Mouse (Mus musculus) ES-Bruce4 (cell line): Measurements from ENCODE around the gene Tha1. TPM values are rescaled to one million over a fixed set of nuclear protein-coding genes. Genes with fewer than 3 reads are reported as not detected.

ENCODE experiments used
- H3K27ac ChIP-seq: 2 replicates; pipeline ENCODE4 v1.5.1; 2012; ENCODE audit warnings: low read length, inconsistent platforms; ENCODE audit not compliant: insufficient read depth
- H3K27me3 ChIP-seq: 2 replicates; pipeline ENCODE4 v1.6.1; 2012; ENCODE audit warnings: mild to moderate bottlenecking, low read length, inconsistent platforms; ENCODE audit not compliant: control insufficient read depth, poor library complexity, insufficient read depth, severe bottlenecking
- H3K36me3 ChIP-seq: 2 replicates; pipeline ENCODE4 v1.6.1; 2012; ENCODE audit warnings: inconsistent platforms, mild to moderate bottlenecking, low read length, moderate library complexity; ENCODE audit not compliant: control insufficient read depth, poor library complexity, insufficient read depth, severe bottlenecking
- H3K4me1 ChIP-seq: one replicate; pipeline ENCODE4 v1.8.1; 2011; ENCODE audit warnings: low read length; ENCODE audit not compliant: control insufficient read depth, insufficient read depth
- H3K4me3 ChIP-seq: 2 replicates; pipeline ENCODE4 v1.5.1; 2011; ENCODE audit warnings: low read depth, mild to moderate bottlenecking, low read length
- H3K9ac ChIP-seq: 2 replicates; pipeline ENCODE4 v1.6.1; 2012; ENCODE audit warnings: low read depth, mild to moderate bottlenecking, inconsistent platforms; ENCODE audit not compliant: poor library complexity, severe bottlenecking
- H3K9me3 ChIP-seq: replicated peaks from 2 replicates; pipeline ENCODE4 v1.6.1; 2012; ENCODE audit warnings: mild to moderate bottlenecking, low read length, inconsistent platforms; ENCODE audit not compliant: control insufficient read depth, poor library complexity, insufficient read depth, severe bottlenecking
- CTCF ChIP-seq: IDR thresholded peaks from one replicate; pipeline ENCODE4 v1.8.1; 2011; ENCODE audit warnings: low read depth, low read length
- EP300 ChIP-seq: IDR thresholded peaks from 2 replicates; pipeline ENCODE4 v1.6.1; 2011; ENCODE audit warnings: low read depth, low read length; ENCODE audit not compliant: insufficient read depth
- POLR2A ChIP-seq: IDR thresholded peaks from one replicate; pipeline ENCODE4 v1.8.1; 2011; ENCODE audit warnings: low read length; ENCODE audit not compliant: insufficient read depth
- polyA plus RNA-seq: library from polyadenylated mRNA; stranded (reverse); fragments of >200 nt; gene quantifications from 2 replicates; pipeline ENCODE4 v1.2.4, GENCODE M21; 2011; ENCODE audit warnings: low read depth; ENCODE audit not compliant: missing spikeins, insufficient read depth, insufficient read length

Tha1 gene
- 0.52 and 1.1 TPM in 2 replicates for polyA plus RNA-seq

GRCm38 (mm10) chr11:117872861-117873608, at the start of gene Tha1:
Tha1 (minus strand) TSS chr11:117873481.
- Histone ChIP-seq H3K27me3 (no peaks in the 10 kb centered on the region), H3K9me3 (no peaks in the 10 kb centered on the region), H3K4me3 (peak within 1 kb of the TSS; percentile 80), H3K4me1 (peaks cover 8% of the 10 kb centered on the region), H3K36me3 (no peaks in the 10 kb centered on the region), H3K9ac (peak within 1 kb of the TSS; percentile 52), H3K27ac (no peak within 1 kb of the TSS)
- TF ChIP-seq CTCF, result no peak
- no peak for TF ChIP-seq POLR2A
- TF ChIP-seq EP300, result no peak

DNA sequence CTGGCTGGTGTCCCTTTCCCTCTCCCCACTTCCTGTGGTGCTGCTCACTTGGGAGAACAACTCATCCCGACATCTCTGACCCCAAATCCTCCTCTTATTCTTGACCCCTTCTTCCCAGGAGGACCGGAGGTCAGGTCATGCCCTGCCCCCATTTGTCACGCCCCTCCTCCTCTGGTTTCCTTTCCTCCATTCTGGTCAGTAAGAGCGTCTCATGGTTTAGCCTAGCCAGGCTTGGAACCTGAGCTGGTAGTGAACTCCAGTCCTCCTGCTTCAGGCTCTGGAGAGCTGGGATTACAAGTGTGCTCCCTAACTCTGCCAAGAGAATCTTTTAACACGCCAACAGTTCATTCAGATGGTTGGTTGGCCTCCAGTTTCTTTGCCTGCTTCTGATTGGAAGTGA, 45.9 kb upstream of the Tha1 start:
- TF ChIP-seq POLR2A (no peak), EP300 (no peak), CTCF (no peak)
- H3K36me3 ChIP-seq, result no peaks in the 10 kb centered on the region
- no peak overlapping the region for H3K4me3 ChIP-seq
- no peak overlapping the region for H3K27ac ChIP-seq
- no peaks in the 10 kb centered on the region for H3K27me3 ChIP-seq
- peaks cover 6% of the 10 kb centered on the region for H3K4me1 ChIP-seq
- H3K9ac ChIP-seq, result no peak overlapping the region
- 0 out of 2 replicates have a peak, but pooled peaks cover 3% of the 10 kb centered on the region for H3K9me3 ChIP-seq

- TF ChIP-seq EP300, result no peak
- TF ChIP-seq POLR2A, result no peak
- no peak for TF ChIP-seq CTCF
- 0 out of 2 replicates have a peak, but pooled peaks cover 3% of the 10 kb centered on the region for H3K9me3 ChIP-seq
- H3K4me3 ChIP-seq, result no peak overlapping the region
- no peaks in the 10 kb centered on the region for H3K36me3 ChIP-seq
- H3K9ac ChIP-seq, result no peak overlapping the region
- no peak overlapping the region for H3K27ac ChIP-seq
- H3K4me1 ChIP-seq, result peaks cover 6% of the 10 kb centered on the region
- no peaks in the 10 kb centered on the region for H3K27me3 ChIP-seq
These were observed 45.3 kb upstream of the Tha1 start for GRCm38 (mm10) chr11:117918541-117918940.

DNA sequence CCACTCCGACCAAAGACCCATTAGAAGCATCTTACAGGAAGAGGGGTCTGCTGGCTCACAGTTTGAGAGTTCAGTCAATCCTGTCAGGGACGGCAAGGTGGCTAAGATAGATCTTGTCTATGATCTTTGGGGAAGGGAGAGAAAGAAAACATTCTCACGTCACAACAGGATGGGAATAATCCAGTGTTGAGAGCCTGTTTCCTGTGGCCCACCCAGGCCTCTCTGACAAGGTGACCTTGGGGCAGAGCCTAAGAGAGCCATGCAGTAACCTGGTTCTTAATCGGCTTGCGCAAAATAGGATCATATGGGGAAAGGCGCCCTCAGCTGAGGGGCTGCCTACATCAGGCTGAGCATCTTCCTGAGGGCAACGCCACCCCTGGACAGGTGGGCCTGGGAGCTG, 42.6 kb upstream of the Tha1 start:
- Histone ChIP-seq H3K4me3 (no peak overlapping the region), H3K27me3 (no peaks in the 10 kb centered on the region), H3K9ac (no peak overlapping the region), H3K4me1 (peaks cover 6% of the 10 kb centered on the region), H3K36me3 (no peaks in the 10 kb centered on the region), H3K9me3 (0 out of 2 replicates have a peak, but pooled peaks cover 3% of the 10 kb centered on the region), H3K27ac (no peak overlapping the region)
- no peak for TF ChIP-seq POLR2A
- TF ChIP-seq CTCF, result no peak
- no peak for TF ChIP-seq EP300

- Histone ChIP-seq H3K4me1 (peaks cover 6% of the 10 kb centered on the region), H3K36me3 (no peaks in the 10 kb centered on the region), H3K27ac (no peak overlapping the region), H3K9me3 (0 out of 2 replicates have a peak, but pooled peaks cover 3% of the 10 kb centered on the region), H3K9ac (no peak overlapping the region), H3K4me3 (no peak overlapping the region), H3K27me3 (no peaks in the 10 kb centered on the region)
- TF ChIP-seq POLR2A (no peak), CTCF (peak; percentile 43), EP300 (no peak)
These were observed 42.1 kb upstream of the Tha1 start for GRCm38 (mm10) chr11:117915341-117915740.

DNA sequence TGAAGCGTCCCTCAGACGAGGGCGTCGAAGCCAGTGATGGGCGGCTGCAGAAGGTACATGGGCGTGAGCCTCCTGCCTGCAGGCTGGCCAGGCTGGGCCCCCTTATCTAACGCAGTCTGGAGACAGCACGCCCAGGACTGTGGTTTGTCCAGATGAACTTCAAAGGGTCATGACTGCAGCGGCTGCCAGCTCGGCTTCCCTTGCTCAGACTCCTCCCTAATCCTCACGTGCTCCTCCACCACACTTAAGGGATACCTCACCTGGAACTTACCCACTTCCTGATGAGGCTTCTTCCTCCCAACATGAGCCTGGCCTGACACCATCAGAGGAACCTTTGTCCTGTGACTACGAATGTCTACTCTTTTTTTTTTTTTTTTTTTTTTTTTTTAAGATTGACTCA, 41.2 kb upstream of the Tha1 start:
- no peak for TF ChIP-seq POLR2A
- Histone ChIP-seq H3K36me3 (no peaks in the 10 kb centered on the region), H3K4me3 (no peak overlapping the region), H3K4me1 (peaks cover 5% of the 10 kb centered on the region), H3K27me3 (no peaks in the 10 kb centered on the region), H3K27ac (no peak overlapping the region), H3K9me3 (0 out of 2 replicates have a peak, but pooled peaks cover 3% of the 10 kb centered on the region), H3K9ac (no peak overlapping the region)
